Mouse (Mus musculus): ENCODE measurements around the gene Exd1. TPM values are rescaled to one million over a fixed set of nuclear protein-coding genes. Genes with fewer than 3 reads are reported as not detected.

The Exd1 gene
- total RNA-seq, 1 experiment from 2014 or later = 0.91 TPM

Other genes with a start within 250 kb of the Exd1 start
- 8.0 and 12.9 TPM in 2 replicates for gene Dll4, start 221.8 kb downstream of the Exd1 start, total RNA-seq (2021)
- gene Chac1, start 196.4 kb downstream of the Exd1 start, total RNA-seq (2021) = 5.0 and 10.2 TPM in 2 replicates
- gene Ino80, start 69.9 kb downstream of the Exd1 start, total RNA-seq (2021) = 21.0 and 25.3 TPM in 2 replicates
- 217 and 293 TPM in 2 replicates for gene Chp1, start 70 bp upstream of the Exd1 start, total RNA-seq (2021)
- 6.2 and 6.5 TPM in 2 replicates for gene Nusap1, start 70.7 kb upstream of the Exd1 start, total RNA-seq (2021)
- 3.0 and 4.2 TPM in 2 replicates for gene Oip5, start 70.8 kb upstream of the Exd1 start, total RNA-seq (2021)
- gene Ndufaf1, start 115.2 kb upstream of the Exd1 start, total RNA-seq (2021) = 35.6 and 48.1 TPM in 2 replicates
- gene Rtf1, start 127.4 kb upstream of the Exd1 start, total RNA-seq (2021) = 29.9 and 30.5 TPM in 2 replicates
- gene Itpka, start 194.7 kb upstream of the Exd1 start, total RNA-seq (2021) = 2.9 and 3.2 TPM in 2 replicates
- gene Ltk, start 212.8 kb upstream of the Exd1 start, total RNA-seq (2021) = 1.5 and 1.7 TPM in 2 replicates
- gene Rpap1, start 239.9 kb upstream of the Exd1 start, total RNA-seq (2021) = 20.7 and 26.8 TPM in 2 replicates

Data from adrenal gland, postnatal 25 days (tissue).